Mouse (Mus musculus): ENCODE measurements around the gene Hist1h4i.
A peak's percentile ranks its signal among the peaks of the same experiment; 100 is the strongest.

Hist1h4i gene

GRCm38 (mm10) chr13:22007872-22008271 is 33.3 kb downstream of the Hist1h4i start:
- DNase-seq: no peak

DNA sequence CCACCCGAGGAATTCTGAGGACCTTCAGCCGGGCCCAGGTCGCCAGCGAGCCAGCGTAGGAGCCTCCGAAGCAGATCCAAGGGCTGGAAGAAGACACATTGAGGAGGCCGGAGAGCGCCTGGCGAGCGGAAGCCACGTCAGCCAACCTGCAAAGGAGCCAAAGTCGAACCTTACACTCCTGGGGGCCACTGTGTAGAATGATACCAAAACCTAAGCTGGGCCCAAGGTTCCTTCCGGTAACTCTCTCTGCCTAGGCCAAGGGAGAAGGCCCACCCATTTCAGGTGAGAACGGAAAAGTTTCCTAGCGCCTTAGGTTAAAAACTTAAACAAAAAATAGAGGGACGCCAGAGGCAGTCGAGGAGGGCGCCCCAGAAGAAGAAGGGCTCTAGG is 34.0 kb downstream of the Hist1h4i start:
- no peak for DNase-seq

GRCm38 (mm10) chr13:22006334-22007120 is 34.6 kb downstream of the Hist1h4i start:
- peak; percentile 41 to 68 for DNase-seq

- peak; percentile 64 to 68 for DNase-seq
These were observed 35.4 kb downstream of the Hist1h4i start for GRCm38 (mm10) chr13:22005605-22006333.

DNA sequence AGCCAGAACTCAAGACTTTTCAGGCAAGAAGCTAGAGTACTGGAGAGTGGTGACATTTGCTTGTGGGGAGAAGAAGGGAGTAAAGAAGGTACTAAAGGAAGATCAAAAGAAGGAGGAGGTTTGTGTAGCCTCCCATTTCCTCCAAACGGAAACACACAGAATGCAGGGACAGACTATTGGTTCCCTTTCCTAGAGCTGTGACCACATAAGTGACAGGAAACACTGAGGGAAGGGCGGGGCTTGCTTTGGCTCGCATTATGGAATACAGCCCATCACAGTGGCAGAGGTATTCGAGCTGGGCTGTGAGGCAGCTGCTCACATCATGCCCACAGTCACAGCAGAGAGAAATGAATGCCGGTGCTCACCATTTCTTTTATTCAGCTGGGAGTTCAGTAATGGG is 39.3 kb downstream of the Hist1h4i start:
- peak in 1 of 2 experiments; percentile 37 for DNase-seq

DNA sequence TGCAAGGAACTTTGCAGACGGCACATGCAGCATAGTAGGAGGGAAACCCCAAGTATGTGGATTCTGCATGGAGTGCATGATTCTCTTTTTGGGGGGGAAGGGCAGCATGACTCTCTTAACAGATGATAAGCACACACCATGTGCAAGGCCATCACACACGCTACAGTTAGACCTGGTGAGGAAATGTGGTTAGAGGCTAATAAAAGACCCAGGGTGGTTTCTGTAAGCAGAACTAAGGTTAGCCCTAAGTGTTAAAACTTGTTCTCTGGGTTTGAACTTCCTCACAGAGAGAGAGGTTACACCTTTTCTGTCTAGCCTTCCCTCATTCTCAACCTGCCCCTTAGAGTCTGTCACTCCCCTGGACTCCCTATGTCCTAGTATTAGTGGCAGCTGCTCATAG is 39.8 kb downstream of the Hist1h4i start:
- no peak for DNase-seq

DNA sequence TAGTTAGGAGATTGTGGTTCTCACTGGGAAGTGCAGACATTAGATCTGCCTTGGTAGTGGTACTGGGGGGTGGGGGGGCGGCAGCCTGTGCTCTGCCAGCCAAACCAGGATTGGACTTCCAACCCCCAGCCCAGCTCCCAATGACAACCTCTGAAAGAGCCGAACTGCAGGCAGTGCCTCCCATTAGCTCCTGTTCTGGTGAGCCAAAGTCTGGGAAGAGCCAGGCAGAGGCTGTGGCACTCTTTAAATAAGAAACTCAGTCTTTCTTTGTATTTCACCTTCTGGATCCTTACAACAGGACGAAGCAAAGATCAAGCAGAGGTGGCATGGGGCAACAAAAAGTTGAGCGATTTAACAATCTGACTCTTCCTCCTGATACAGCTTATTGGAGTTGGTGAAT is 42.0 kb downstream of the Hist1h4i start:
- no peak for DNase-seq

GRCm38 (mm10) chr13:21998412-21998811 is 42.8 kb downstream of the Hist1h4i start:
- no peak for DNase-seq

DNA sequence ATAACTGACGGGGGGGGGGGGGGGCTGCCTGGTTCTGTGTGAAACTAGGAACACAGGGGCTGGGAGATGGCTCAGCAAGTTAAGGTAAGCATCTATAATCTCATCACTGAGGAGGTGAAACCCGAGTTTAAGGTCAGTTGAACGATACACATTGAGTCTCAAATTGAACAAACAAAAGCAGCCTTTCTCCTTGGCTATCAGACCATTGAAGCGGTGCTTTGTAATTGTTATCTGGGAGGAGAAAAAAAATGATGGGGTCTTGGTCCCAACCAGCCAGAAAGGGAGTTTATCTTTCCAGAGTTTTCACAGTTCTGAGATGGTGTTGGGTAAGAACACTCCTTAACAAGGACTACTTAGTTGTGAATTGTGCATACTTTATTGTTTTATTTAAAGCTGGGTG is 43.3 kb downstream of the Hist1h4i start:
- DNase-seq: no peak

GRCm38 (mm10) chr13:21997201-21997820 is 43.9 kb downstream of the Hist1h4i start:
- no peak for DNase-seq

- no peak for DNase-seq
These were observed 44.3 kb downstream of the Hist1h4i start for GRCm38 (mm10) chr13:21996840-21997185.

- peak in 1 of 2 experiments; percentile 29 for DNase-seq
These were observed 44.9 kb downstream of the Hist1h4i start for GRCm38 (mm10) chr13:21996101-21996839.

DNA sequence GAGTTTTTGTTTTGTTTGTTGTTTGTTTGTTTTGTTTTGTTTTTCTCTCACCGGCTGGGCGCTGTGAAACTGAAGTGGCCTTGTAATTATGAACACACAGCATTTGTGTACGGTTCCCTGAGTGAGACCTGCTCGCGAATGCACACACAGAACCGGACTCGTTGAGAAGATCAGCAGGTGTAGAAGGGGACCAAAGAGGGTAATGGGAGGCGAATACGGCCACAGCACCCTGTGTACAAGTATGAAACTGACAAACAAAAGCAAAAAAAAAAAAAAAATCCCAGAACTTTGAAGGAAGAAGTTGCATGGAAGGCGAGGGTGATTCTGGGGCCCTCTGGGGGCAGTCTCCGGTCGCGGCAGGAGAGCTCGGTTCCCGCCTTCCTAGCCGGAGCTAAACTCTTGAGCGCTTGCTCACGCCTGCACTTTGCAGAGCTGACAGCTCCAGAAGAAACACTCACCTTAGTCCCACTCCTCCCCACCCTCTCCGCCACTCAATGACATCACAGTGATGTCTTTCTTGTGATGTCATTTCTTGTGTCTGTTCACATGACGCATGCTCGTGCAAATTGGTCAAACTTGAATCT is 45.7 kb downstream of the Hist1h4i start:
- peak; percentile 49 to 51 for DNase-seq

GRCm38 (mm10) chr13:21994896-21995295 is 46.3 kb downstream of the Hist1h4i start:
- DNase-seq: no peak

- DNase-seq: peak in 1 of 2 experiments; percentile 35
These were observed 47.0 kb downstream of the Hist1h4i start for GRCm38 (mm10) chr13:21993957-21994738.

DNA sequence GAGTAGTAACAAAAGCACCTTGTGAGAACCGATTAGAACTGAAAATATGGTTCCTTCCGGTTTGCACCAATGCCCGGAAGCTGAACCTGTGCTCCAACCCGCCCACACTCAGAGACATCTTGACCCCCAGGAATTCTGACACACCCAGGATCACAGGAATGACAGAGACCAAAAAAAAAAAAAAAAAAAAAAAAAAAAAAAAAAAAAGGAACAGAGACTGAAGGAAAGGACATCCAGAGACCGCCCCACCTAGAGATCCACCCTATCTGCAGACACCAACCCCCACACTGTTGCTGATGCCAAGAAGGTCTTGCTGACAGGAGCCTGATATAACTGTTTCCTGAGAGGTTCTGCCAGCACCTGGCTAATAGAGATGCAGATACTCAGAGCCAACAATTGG is 48.6 kb downstream of the Hist1h4i start:
- no peak for DNase-seq
